Mouse (Mus musculus) G1E (cell line): ENCODE measurements around the gene Prn. TPM values are rescaled to one million over a fixed set of nuclear protein-coding genes. Genes with fewer than 3 reads are reported as not detected.

Source experiments
- ATAC-seq: 2 replicates; pipeline ENCODE4 v1.8.0; 2016; ENCODE audit warnings: mild to moderate bottlenecking; ENCODE audit not compliant: insufficient number of reproducible peaks, poor library complexity, low FRiP score, severe bottlenecking; ENCODE audit errors: extremely low read depth
- DNase-seq: peaks from one replicate; pipeline ENCODE4 v3.0.0; 2012; ENCODE audit warnings: low spot score
- H3K27me3 ChIP-seq: 2 replicates; pipeline ENCODE4 v1.6.1; 2012; ENCODE audit warnings: mild to moderate bottlenecking, low read length, inconsistent platforms; ENCODE audit not compliant: insufficient read depth
- H3K36me3 ChIP-seq: replicated peaks from 2 replicates; pipeline ENCODE3; 2012; ENCODE audit warnings: mild to moderate bottlenecking, inconsistent platforms
- H3K4me1 ChIP-seq: 2 replicates; pipeline ENCODE4 v1.6.1; 2012; ENCODE audit warnings: low read depth, low read length, inconsistent platforms, mixed read lengths; ENCODE audit not compliant: insufficient read depth
- H3K4me3 ChIP-seq: 2 replicates; pipeline ENCODE4 v1.5.1; 2012; ENCODE audit warnings: low read depth, mild to moderate bottlenecking, inconsistent platforms, low read length, moderate library complexity, mixed read lengths
- H3K9me3 ChIP-seq: replicated peaks from 2 replicates; pipeline ENCODE4 v1.6.1; 2012; ENCODE audit warnings: inconsistent platforms
- CTCF ChIP-seq: IDR thresholded peaks from 2 replicates; pipeline ENCODE4 v1.5.1; 2012; ENCODE audit warnings: low read depth, low read length, inconsistent platforms, mixed read lengths
- GATA1 ChIP-seq: IDR thresholded peaks from 2 replicates; pipeline ENCODE4 v1.6.1; 2012; ENCODE audit warnings: borderline replicate concordance, low read length, inconsistent platforms, mixed read lengths
- GATA2 ChIP-seq: IDR thresholded peaks from 2 replicates; pipeline ENCODE4 v1.6.1; 2012; ENCODE audit warnings: low read depth, low read length, inconsistent platforms, borderline replicate concordance
- POLR2AphosphoS5 ChIP-seq: IDR thresholded peaks from 2 replicates; pipeline ENCODE4 v1.6.1; 2012; ENCODE audit warnings: low read depth, low read length, inconsistent platforms; ENCODE audit not compliant: insufficient replicate concordance
- TAL1 ChIP-seq: conservative IDR thresholded peaks from 2 replicates; pipeline ENCODE4 v1.6.1; 2012; ENCODE audit warnings: low read depth, low read length, inconsistent platforms, mixed read lengths
- polyA plus RNA-seq: library from polyadenylated mRNA; stranded (reverse); fragments of >175 nt; gene quantifications from 2 replicates; pipeline ENCODE4 v1.2.3, GENCODE M21; 2012
- total RNA-seq, 2 experiments: library from RNA; stranded (forward) in 1 of 2; stranded (reverse) in 1 of 2; fragments of 200-1000 nt in 1 of 2; fragments of >200 nt in 1 of 2; fragmentation: Nextera tagmentation in 1 of 2; gene quantifications; 2 replicates each; pipeline ENCODE4 v1.2.3; 2014 to 2017

Prn gene
- total and polyA plus RNA-seq, 3 experiments, result not detected

DNA sequence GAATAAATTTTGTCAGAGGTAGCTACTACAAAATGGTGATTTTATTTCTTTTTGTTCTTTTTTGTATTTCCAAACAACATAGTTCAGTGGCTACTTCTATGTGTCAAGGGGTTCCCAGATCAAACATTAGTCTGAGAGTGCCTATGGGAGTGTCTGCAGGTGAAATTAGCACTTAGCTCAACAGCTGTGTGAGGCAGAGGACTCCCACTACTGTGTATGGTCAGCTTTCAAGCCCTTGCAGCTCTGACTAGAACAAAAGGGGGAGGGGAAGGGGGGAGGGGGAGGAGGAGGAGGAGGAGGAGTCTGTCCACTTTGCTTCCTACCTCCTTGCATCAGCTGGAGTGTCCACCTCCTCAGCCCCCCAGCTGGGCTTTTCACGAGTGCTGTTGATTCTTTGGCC lies 34.6 kb downstream of the Prn start:
- Histone ChIP-seq H3K27me3 (peaks cover 11% of the 10 kb centered on the region), H3K36me3 (peaks cover 4% of the 10 kb centered on the region), H3K9me3 (no peaks in the 10 kb centered on the region), H3K4me3 (no peak overlapping the region), H3K4me1 (peaks cover 19% of the 10 kb centered on the region)
- TF ChIP-seq CTCF (no peak), POLR2AphosphoS5 (no peak), TAL1 (no peak), GATA2 (no peak), GATA1 (no peak)
- ATAC-seq (no peak), DNase-seq (no peak)

GRCm38 (mm10) chr2:131945225-131945624 lies 35.5 kb downstream of the Prn start:
- ATAC-seq, result no peak
- TF ChIP-seq CTCF, result no peak
- TF ChIP-seq GATA2, result no peak
- TF ChIP-seq GATA1, result no peak
- TF ChIP-seq TAL1, result no peak
- TF ChIP-seq POLR2AphosphoS5, result no peak
- no peak overlapping the region for H3K4me3 ChIP-seq
- H3K4me1 ChIP-seq, result peaks cover 10% of the 10 kb centered on the region
- no peaks in the 10 kb centered on the region for H3K9me3 ChIP-seq
- no peaks in the 10 kb centered on the region for H3K36me3 ChIP-seq
- peaks cover 11% of the 10 kb centered on the region for H3K27me3 ChIP-seq
- no peak for DNase-seq

- Histone ChIP-seq H3K4me1 (peaks cover 9% of the 10 kb centered on the region), H3K36me3 (no peaks in the 10 kb centered on the region), H3K9me3 (no peaks in the 10 kb centered on the region), H3K27me3 (peaks cover 17% of the 10 kb centered on the region), H3K4me3 (no peak overlapping the region)
- TF ChIP-seq POLR2AphosphoS5 (no peak), TAL1 (no peak), CTCF (no peak), GATA2 (no peak), GATA1 (no peak)
- ATAC-seq (no peak), DNase-seq (no peak)
Measured at GRCm38 (mm10) chr2:131945765-131946164, 36.0 kb downstream of the Prn start.

DNA sequence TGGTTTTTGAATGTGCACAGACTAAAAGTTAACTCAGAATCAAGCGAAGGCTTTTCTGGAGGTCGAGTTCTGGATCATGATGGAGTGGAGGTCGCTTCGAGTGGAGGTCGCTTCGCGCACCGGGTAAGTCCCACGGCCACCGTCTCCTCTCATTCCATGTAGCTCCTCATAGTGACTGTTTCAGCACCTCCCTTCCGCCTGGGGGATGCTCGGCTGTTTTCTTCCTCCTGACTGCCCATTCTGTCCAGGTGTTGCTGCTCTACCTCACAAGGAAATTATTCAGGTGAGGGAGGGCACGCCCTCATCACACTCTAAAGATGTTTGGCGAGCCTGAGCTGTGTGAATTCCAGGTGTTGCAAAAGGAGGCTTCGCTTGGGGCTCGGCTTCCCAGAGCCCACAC lies 36.6 kb downstream of the Prn start:
- DNase-seq, result no peak
- Histone ChIP-seq H3K4me3 (no peak overlapping the region), H3K4me1 (peaks cover 8% of the 10 kb centered on the region), H3K27me3 (peaks cover 18% of the 10 kb centered on the region), H3K36me3 (no peaks in the 10 kb centered on the region), H3K9me3 (no peaks in the 10 kb centered on the region)
- TF ChIP-seq GATA2 (no peak), CTCF (no peak), POLR2AphosphoS5 (no peak), GATA1 (no peak), TAL1 (no peak)
- no peak for ATAC-seq

DNA sequence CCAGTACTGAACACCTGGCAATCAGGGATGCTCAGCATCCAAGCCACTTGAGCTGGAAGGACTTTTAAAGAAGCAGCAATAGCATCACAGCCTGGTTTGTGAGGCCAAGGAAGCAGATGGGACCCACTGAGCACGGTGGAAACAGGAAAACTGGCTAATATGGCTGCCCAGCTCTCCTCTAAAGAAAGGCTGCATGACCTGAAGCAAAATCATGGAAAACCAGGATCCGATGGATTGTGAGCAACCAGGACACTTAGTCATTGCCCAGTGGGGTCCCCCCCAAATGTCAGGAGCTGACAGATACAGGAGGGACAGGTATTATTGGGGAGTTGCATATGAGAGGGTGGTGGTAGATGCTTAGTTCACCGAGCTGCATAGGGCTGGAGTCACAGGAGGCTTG lies 38.4 kb downstream of the Prn start:
- Histone ChIP-seq H3K9me3 (no peaks in the 10 kb centered on the region), H3K27me3 (peaks cover 25% of the 10 kb centered on the region), H3K36me3 (no peaks in the 10 kb centered on the region), H3K4me1 (peaks cover 8% of the 10 kb centered on the region), H3K4me3 (no peak overlapping the region)
- ATAC-seq (no peak), DNase-seq (no peak)
- TF ChIP-seq GATA1, result no peak
- TF ChIP-seq POLR2AphosphoS5, result no peak
- TF ChIP-seq TAL1, result no peak
- no peak for TF ChIP-seq GATA2
- TF ChIP-seq CTCF, result no peak

GRCm38 (mm10) chr2:131948916-131949639 lies 39.3 kb downstream of the Prn start:
- Histone ChIP-seq H3K4me1 (peaks cover 8% of the 10 kb centered on the region), H3K36me3 (no peaks in the 10 kb centered on the region), H3K27me3 (peaks cover 31% of the 10 kb centered on the region), H3K9me3 (no peaks in the 10 kb centered on the region), H3K4me3 (no peak overlapping the region)
- TF ChIP-seq TAL1 (no peak), CTCF (no peak), GATA1 (no peak), GATA2 (no peak), POLR2AphosphoS5 (no peak)
- no peak for ATAC-seq
- DNase-seq, result no peak
